Mouse (Mus musculus): Measurements from ENCODE around the gene Grk1. TPM values are rescaled to one million over a fixed set of nuclear protein-coding genes. Genes with fewer than 3 reads are reported as not detected.

The Grk1 gene
- polyA plus RNA-seq, 1 experiment from 2014 or later: not detected

- Histone ChIP-seq H3K4me3 (ENCODE audit: low read depth, low read length) (no peak within 1 kb of the TSS), H3K27me3 (ENCODE audit: control insufficient read depth, insufficient read depth, low read length) (peaks cover 13% of the 10 kb centered on the region), H3K36me3 (ENCODE audit: control insufficient read depth, insufficient read depth, low read length) (no peaks in the 10 kb centered on the region), H3K27ac (ENCODE audit: low read depth, low read length) (no peak within 1 kb of the TSS), H3K9me3 (ENCODE audit: control insufficient read depth, low read length) (no peaks in the 10 kb centered on the region), H3K4me1 (replicated peaks; ENCODE audit: control insufficient read depth, insufficient read depth, low read length) (no peaks in the 10 kb centered on the region), H3K9ac (ENCODE audit: low read depth, low read length) (no peak within 1 kb of the TSS), H3K4me2 (replicated peaks; ENCODE audit: low read depth, low read length) (no peak within 1 kb of the TSS)
- DNase-seq (ENCODE audit: low spot score): no peak
- no peak for ATAC-seq (ENCODE audit: low FRiP score)
- WGBS: 19% methylated on average over 10 of the region's 10 CpGs
These were observed 30.0 kb downstream of the Grk1 start, which contains the start of gene Tmem255b for GRCm38 (mm10) chr8:13434889-13435288. Gene Tmem255b, plus strand, starts transcription at chr8:13435189.

- DNase-seq (ENCODE audit: low spot score): no peak
- no peaks in the 10 kb centered on the region for H3K36me3 ChIP-seq (ENCODE audit: control insufficient read depth, insufficient read depth, low read length)
- no peak overlapping the region for H3K9ac ChIP-seq (ENCODE audit: low read depth, low read length)
- H3K4me1 ChIP-seq (replicated peaks; ENCODE audit: control insufficient read depth, insufficient read depth, low read length): no peaks in the 10 kb centered on the region
- H3K4me2 ChIP-seq (replicated peaks; ENCODE audit: low read depth, low read length): no peak overlapping the region
- no peak for ATAC-seq (ENCODE audit: low FRiP score)
- H3K27me3 ChIP-seq (ENCODE audit: control insufficient read depth, insufficient read depth, low read length): peaks cover 13% of the 10 kb centered on the region
- no peaks in the 10 kb centered on the region for H3K9me3 ChIP-seq (ENCODE audit: control insufficient read depth, low read length)
- WGBS: 19% methylated on average over 8 of the region's 8 CpGs
- no peak overlapping the region for H3K4me3 ChIP-seq (ENCODE audit: low read depth, low read length)
- H3K27ac ChIP-seq (ENCODE audit: low read depth, low read length): no peak overlapping the region
These were observed 31.2 kb downstream of the Grk1 start for GRCm38 (mm10) chr8:13436052-13436451.

GRCm38 (mm10) chr8:13437531-13437930 lies 32.6 kb downstream of the Grk1 start:
- no peak overlapping the region for H3K9ac ChIP-seq (ENCODE audit: low read depth, low read length)
- ATAC-seq (ENCODE audit: low FRiP score) (no peak), DNase-seq (ENCODE audit: low spot score) (no peak)
- H3K9me3 ChIP-seq (ENCODE audit: control insufficient read depth, low read length): no peaks in the 10 kb centered on the region
- peaks cover 13% of the 10 kb centered on the region for H3K27me3 ChIP-seq (ENCODE audit: control insufficient read depth, insufficient read depth, low read length)
- no peaks in the 10 kb centered on the region for H3K36me3 ChIP-seq (ENCODE audit: control insufficient read depth, insufficient read depth, low read length)
- no peaks in the 10 kb centered on the region for H3K4me1 ChIP-seq (replicated peaks; ENCODE audit: control insufficient read depth, insufficient read depth, low read length)
- H3K4me3 ChIP-seq (ENCODE audit: low read depth, low read length): no peak overlapping the region
- WGBS: 80% methylated on average over 2 of the region's 2 CpGs
- no peak overlapping the region for H3K4me2 ChIP-seq (replicated peaks; ENCODE audit: low read depth, low read length)
- H3K27ac ChIP-seq (ENCODE audit: low read depth, low read length): no peak overlapping the region

- no peak overlapping the region for H3K9ac ChIP-seq (ENCODE audit: low read depth, low read length)
- no peak overlapping the region for H3K4me3 ChIP-seq (ENCODE audit: low read depth, low read length)
- 93% methylated on average over 2 of the region's 2 CpGs for WGBS
- DNase-seq (ENCODE audit: low spot score) (no peak), ATAC-seq (ENCODE audit: low FRiP score) (no peak)
- no peak overlapping the region for H3K4me2 ChIP-seq (replicated peaks; ENCODE audit: low read depth, low read length)
- no peaks in the 10 kb centered on the region for H3K4me1 ChIP-seq (replicated peaks; ENCODE audit: control insufficient read depth, insufficient read depth, low read length)
- no peaks in the 10 kb centered on the region for H3K9me3 ChIP-seq (ENCODE audit: control insufficient read depth, low read length)
- no peaks in the 10 kb centered on the region for H3K27me3 ChIP-seq (ENCODE audit: control insufficient read depth, insufficient read depth, low read length)
- no peak overlapping the region for H3K27ac ChIP-seq (ENCODE audit: low read depth, low read length)
- no peaks in the 10 kb centered on the region for H3K36me3 ChIP-seq (ENCODE audit: control insufficient read depth, insufficient read depth, low read length)
These were observed 37.3 kb downstream of the Grk1 start for GRCm38 (mm10) chr8:13442152-13442551.

GRCm38 (mm10) chr8:13446456-13446855 lies 41.6 kb downstream of the Grk1 start:
- no peak overlapping the region for H3K27ac ChIP-seq (ENCODE audit: low read depth, low read length)
- no peak overlapping the region for H3K4me2 ChIP-seq (replicated peaks; ENCODE audit: low read depth, low read length)
- WGBS: 92% methylated on average over 6 of the region's 6 CpGs

GRCm38 (mm10) chr8:13448145-13448544 lies 43.3 kb downstream of the Grk1 start:
- Histone ChIP-seq H3K9me3 (ENCODE audit: control insufficient read depth, low read length) (no peaks in the 10 kb centered on the region), H3K9ac (ENCODE audit: low read depth, low read length) (no peak overlapping the region), H3K4me3 (ENCODE audit: low read depth, low read length) (no peak overlapping the region), H3K4me1 (replicated peaks; ENCODE audit: control insufficient read depth, insufficient read depth, low read length) (no peaks in the 10 kb centered on the region), H3K27me3 (ENCODE audit: control insufficient read depth, insufficient read depth, low read length) (no peaks in the 10 kb centered on the region), H3K4me2 (replicated peaks; ENCODE audit: low read depth, low read length) (no peak overlapping the region), H3K27ac (ENCODE audit: low read depth, low read length) (no peak overlapping the region), H3K36me3 (ENCODE audit: control insufficient read depth, insufficient read depth, low read length) (no peaks in the 10 kb centered on the region)
- ATAC-seq (ENCODE audit: low FRiP score): no peak
- DNase-seq (ENCODE audit: low spot score): peak; percentile 34
- WGBS: 54% methylated on average over 4 of the region's 4 CpGs

More at GRCm38 (mm10) chr8:13446456-13446855, 41.6 kb downstream of the Grk1 start:
- no peaks in the 10 kb centered on the region for H3K36me3 ChIP-seq (ENCODE audit: control insufficient read depth, insufficient read depth, low read length)
- no peak for ATAC-seq (ENCODE audit: low FRiP score)
- H3K27me3 ChIP-seq (ENCODE audit: control insufficient read depth, insufficient read depth, low read length): no peaks in the 10 kb centered on the region
- H3K9ac ChIP-seq (ENCODE audit: low read depth, low read length): no peak overlapping the region
- no peaks in the 10 kb centered on the region for H3K9me3 ChIP-seq (ENCODE audit: control insufficient read depth, low read length)
- H3K4me3 ChIP-seq (ENCODE audit: low read depth, low read length): no peak overlapping the region
- DNase-seq (ENCODE audit: low spot score): no peak
- H3K4me1 ChIP-seq (replicated peaks; ENCODE audit: control insufficient read depth, insufficient read depth, low read length): no peaks in the 10 kb centered on the region

- H3K4me3 ChIP-seq (ENCODE audit: low read depth, low read length): no peak overlapping the region
- H3K27ac ChIP-seq (ENCODE audit: low read depth, low read length): no peak overlapping the region
- no peaks in the 10 kb centered on the region for H3K36me3 ChIP-seq (ENCODE audit: control insufficient read depth, insufficient read depth, low read length)
- ATAC-seq (ENCODE audit: low FRiP score) (no peak), DNase-seq (ENCODE audit: low spot score) (no peak)
- H3K4me1 ChIP-seq (replicated peaks; ENCODE audit: control insufficient read depth, insufficient read depth, low read length): no peaks in the 10 kb centered on the region
- H3K27me3 ChIP-seq (ENCODE audit: control insufficient read depth, insufficient read depth, low read length): no peaks in the 10 kb centered on the region
- 77% methylated on average over 6 of the region's 6 CpGs for WGBS
- H3K9me3 ChIP-seq (ENCODE audit: control insufficient read depth, low read length): no peaks in the 10 kb centered on the region
- H3K9ac ChIP-seq (ENCODE audit: low read depth, low read length): no peak overlapping the region
- no peak overlapping the region for H3K4me2 ChIP-seq (replicated peaks; ENCODE audit: low read depth, low read length)
These were observed 46.9 kb downstream of the Grk1 start for GRCm38 (mm10) chr8:13451747-13452277.

GRCm38 (mm10) chr8:13454341-13455113 lies 49.6 kb downstream of the Grk1 start:
- H3K36me3 ChIP-seq (ENCODE audit: control insufficient read depth, insufficient read depth, low read length): no peaks in the 10 kb centered on the region
- ATAC-seq (ENCODE audit: low FRiP score): peak; percentile 87
- no peak overlapping the region for H3K4me2 ChIP-seq (replicated peaks; ENCODE audit: low read depth, low read length)
- H3K9ac ChIP-seq (ENCODE audit: low read depth, low read length): no peak overlapping the region
- H3K27me3 ChIP-seq (ENCODE audit: control insufficient read depth, insufficient read depth, low read length): no peaks in the 10 kb centered on the region
- WGBS: 68% methylated on average over 8 of the region's 8 CpGs
- H3K4me1 ChIP-seq (replicated peaks; ENCODE audit: control insufficient read depth, insufficient read depth, low read length): no peaks in the 10 kb centered on the region
- peak; percentile 53 for DNase-seq (ENCODE audit: low spot score)
- no peak overlapping the region for H3K4me3 ChIP-seq (ENCODE audit: low read depth, low read length)
- no peak overlapping the region for H3K27ac ChIP-seq (ENCODE audit: low read depth, low read length)
- H3K9me3 ChIP-seq (ENCODE audit: control insufficient read depth, low read length): no peaks in the 10 kb centered on the region

GRCm38 (mm10) chr8:13455295-13455694 lies 50.4 kb downstream of the Grk1 start:
- no peaks in the 10 kb centered on the region for H3K27me3 ChIP-seq (ENCODE audit: control insufficient read depth, insufficient read depth, low read length)
- no peaks in the 10 kb centered on the region for H3K9me3 ChIP-seq (ENCODE audit: control insufficient read depth, low read length)
- peak; percentile 59 for DNase-seq (ENCODE audit: low spot score)
- H3K4me1 ChIP-seq (replicated peaks; ENCODE audit: control insufficient read depth, insufficient read depth, low read length): no peaks in the 10 kb centered on the region
- no peak overlapping the region for H3K9ac ChIP-seq (ENCODE audit: low read depth, low read length)
- H3K36me3 ChIP-seq (ENCODE audit: control insufficient read depth, insufficient read depth, low read length): no peaks in the 10 kb centered on the region
- H3K27ac ChIP-seq (ENCODE audit: low read depth, low read length): no peak overlapping the region
- no peak; the same call in 1 of the 2 replicates for ATAC-seq (ENCODE audit: low FRiP score)
- H3K4me2 ChIP-seq (replicated peaks; ENCODE audit: low read depth, low read length): no peak overlapping the region
- WGBS: 35% methylated on average over 2 of the region's 2 CpGs
- no peak overlapping the region for H3K4me3 ChIP-seq (ENCODE audit: low read depth, low read length)

Data from hindbrain, embryonic 11.5 days (tissue).